Mouse (Mus musculus): Measurements from ENCODE around the gene Kcnh1. TPM values are rescaled to one million over a fixed set of nuclear protein-coding genes. Genes with fewer than 3 reads are reported as not detected.

Kcnh1 gene
- polyA plus RNA-seq, 1 experiment from 2014 or later, result 0.94 TPM

- Histone ChIP-seq H3K4me2 (replicated peaks) (no peak overlapping the region), H3K4me1 (peaks cover 5% of the 10 kb centered on the region), H3K9me3 (no peaks in the 10 kb centered on the region), H3K27ac (replicated peaks) (no peak overlapping the region), H3K36me3 (no peaks in the 10 kb centered on the region), H3K27me3 (no peaks in the 10 kb centered on the region), H3K9ac (replicated peaks) (no peak overlapping the region), H3K4me3 (no peak overlapping the region)
- no peak for ATAC-seq (ENCODE audit: low FRiP score, low read depth)
- whole genome bisulfite sequencing, result 71% methylated on average over 4 of the region's 4 CpGs
These were observed 261.1 kb downstream of the Kcnh1 start for GRCm38 (mm10) chr1:192451722-192452121.

- no peak overlapping the region for H3K9ac ChIP-seq (replicated peaks)
- no peak overlapping the region for H3K4me2 ChIP-seq (replicated peaks)
- no peaks in the 10 kb centered on the region for H3K27me3 ChIP-seq
- H3K4me3 ChIP-seq, result no peak overlapping the region
- WGBS, result 70% methylated on average over 1 of the region's 1 CpGs
- no peak overlapping the region for H3K27ac ChIP-seq (replicated peaks)
- H3K9me3 ChIP-seq, result no peaks in the 10 kb centered on the region
- no peak for ATAC-seq (ENCODE audit: low FRiP score, low read depth)
- H3K4me1 ChIP-seq, result peaks cover 5% of the 10 kb centered on the region
- H3K36me3 ChIP-seq, result no peaks in the 10 kb centered on the region
These were observed 263.9 kb downstream of the Kcnh1 start for GRCm38 (mm10) chr1:192454501-192454900.

DNA sequence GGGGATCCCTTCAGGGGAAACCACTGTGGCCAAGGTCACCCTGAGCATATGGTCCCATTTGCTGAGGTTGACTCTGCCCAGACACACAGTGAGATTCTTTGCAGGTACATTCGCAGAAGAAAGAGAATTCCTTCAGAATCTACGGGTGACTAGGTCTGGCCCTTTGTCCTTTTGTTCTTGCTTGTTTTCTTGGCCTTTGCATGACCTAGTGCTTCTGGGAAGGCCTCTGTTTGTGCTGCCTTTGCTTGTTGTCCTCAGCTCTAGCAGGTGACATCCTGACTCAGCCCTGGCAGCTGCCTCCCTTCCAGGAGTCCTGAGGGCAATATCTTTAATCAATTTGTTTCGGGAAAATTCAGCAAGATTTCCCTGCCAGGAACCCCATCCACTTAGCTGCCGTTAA is 264.4 kb downstream of the Kcnh1 start:
- H3K27me3 ChIP-seq, result no peaks in the 10 kb centered on the region
- H3K36me3 ChIP-seq, result no peaks in the 10 kb centered on the region
- no peak overlapping the region for H3K4me2 ChIP-seq (replicated peaks)
- H3K27ac ChIP-seq (replicated peaks), result no peak overlapping the region
- H3K4me3 ChIP-seq, result no peak overlapping the region
- ATAC-seq (ENCODE audit: low FRiP score, low read depth), result no peak
- H3K9me3 ChIP-seq, result no peaks in the 10 kb centered on the region
- no peak overlapping the region for H3K9ac ChIP-seq (replicated peaks)
- H3K4me1 ChIP-seq, result peaks cover under 1% of the 10 kb centered on the region
- WGBS, result 66% methylated on average over 4 of the region's 4 CpGs

- Histone ChIP-seq H3K27me3 (no peaks in the 10 kb centered on the region), H3K27ac (replicated peaks) (no peak overlapping the region), H3K4me1 (no peaks in the 10 kb centered on the region; the same call in 1 of the 2 replicates), H3K4me3 (no peak overlapping the region), H3K4me2 (replicated peaks) (no peak overlapping the region), H3K9me3 (no peaks in the 10 kb centered on the region), H3K9ac (replicated peaks) (no peak overlapping the region), H3K36me3 (no peaks in the 10 kb centered on the region)
- WGBS, result 68% methylated on average over 3 of the region's 3 CpGs
- no peak for ATAC-seq (ENCODE audit: low FRiP score, low read depth)
These were observed 266.5 kb downstream of the Kcnh1 start for GRCm38 (mm10) chr1:192457037-192457436.

GRCm38 (mm10) chr1:192457526-192458206 is 267.1 kb downstream of the Kcnh1 start:
- H3K27ac ChIP-seq (replicated peaks), result no peak overlapping the region
- WGBS, result 83% methylated on average over 6 of the region's 6 CpGs
- H3K9ac ChIP-seq (replicated peaks), result no peak overlapping the region
- no peaks in the 10 kb centered on the region for H3K9me3 ChIP-seq
- no peak overlapping the region for H3K4me2 ChIP-seq (replicated peaks)
- H3K36me3 ChIP-seq, result no peaks in the 10 kb centered on the region
- ATAC-seq (ENCODE audit: low FRiP score, low read depth), result no peak
- no peak overlapping the region for H3K4me3 ChIP-seq
- H3K27me3 ChIP-seq, result no peaks in the 10 kb centered on the region
- H3K4me1 ChIP-seq, result no peaks in the 10 kb centered on the region; the same call in 1 of the 2 replicates

GRCm38 (mm10) chr1:192463732-192464131 is 273.2 kb downstream of the Kcnh1 start:
- WGBS, result 86% methylated on average over 4 of the region's 4 CpGs

GRCm38 (mm10) chr1:192472366-192472765 is 281.8 kb downstream of the Kcnh1 start:
- no peaks in the 10 kb centered on the region for H3K27me3 ChIP-seq
- no peak overlapping the region for H3K27ac ChIP-seq (replicated peaks)
- H3K36me3 ChIP-seq, result no peaks in the 10 kb centered on the region
- no peaks in the 10 kb centered on the region for H3K4me1 ChIP-seq
- no peak overlapping the region for H3K9ac ChIP-seq (replicated peaks)
- H3K4me2 ChIP-seq (replicated peaks), result no peak overlapping the region
- WGBS, result 60% methylated on average over 4 of the region's 4 CpGs
- H3K9me3 ChIP-seq, result no peaks in the 10 kb centered on the region
- no peak for ATAC-seq (ENCODE audit: low FRiP score, low read depth)
- H3K4me3 ChIP-seq, result no peak overlapping the region

More at GRCm38 (mm10) chr1:192463732-192464131, 273.2 kb downstream of the Kcnh1 start:
- H3K4me1 ChIP-seq, result no peaks in the 10 kb centered on the region
- H3K36me3 ChIP-seq, result no peaks in the 10 kb centered on the region
- H3K4me3 ChIP-seq, result no peak overlapping the region
- H3K9ac ChIP-seq (replicated peaks), result no peak overlapping the region
- no peak overlapping the region for H3K27ac ChIP-seq (replicated peaks)
- no peak overlapping the region for H3K4me2 ChIP-seq (replicated peaks)
- H3K9me3 ChIP-seq, result no peaks in the 10 kb centered on the region
- ATAC-seq (ENCODE audit: low FRiP score, low read depth), result no peak
- H3K27me3 ChIP-seq, result no peaks in the 10 kb centered on the region

- Histone ChIP-seq H3K36me3 (no peaks in the 10 kb centered on the region), H3K4me2 (replicated peaks) (no peak overlapping the region), H3K27me3 (no peaks in the 10 kb centered on the region), H3K27ac (replicated peaks) (no peak overlapping the region), H3K4me1 (no peaks in the 10 kb centered on the region), H3K9ac (replicated peaks) (no peak overlapping the region), H3K9me3 (no peaks in the 10 kb centered on the region), H3K4me3 (no peak overlapping the region)
- ATAC-seq (ENCODE audit: low FRiP score, low read depth), result no peak
- 89% methylated on average over 6 of the region's 6 CpGs for WGBS
These were observed 282.6 kb downstream of the Kcnh1 start for GRCm38 (mm10) chr1:192473134-192473533.

GRCm38 (mm10) chr1:192476704-192477103 is 286.1 kb downstream of the Kcnh1 start:
- Histone ChIP-seq H3K4me3 (no peak overlapping the region), H3K9ac (replicated peaks) (no peak overlapping the region), H3K4me2 (replicated peaks) (no peak overlapping the region), H3K36me3 (no peaks in the 10 kb centered on the region), H3K27ac (replicated peaks) (no peak overlapping the region), H3K27me3 (no peaks in the 10 kb centered on the region), H3K4me1 (no peaks in the 10 kb centered on the region), H3K9me3 (no peaks in the 10 kb centered on the region)
- no peak for ATAC-seq (ENCODE audit: low FRiP score, low read depth)
- WGBS, result 80% methylated on average over 7 of the region's 7 CpGs

DNA sequence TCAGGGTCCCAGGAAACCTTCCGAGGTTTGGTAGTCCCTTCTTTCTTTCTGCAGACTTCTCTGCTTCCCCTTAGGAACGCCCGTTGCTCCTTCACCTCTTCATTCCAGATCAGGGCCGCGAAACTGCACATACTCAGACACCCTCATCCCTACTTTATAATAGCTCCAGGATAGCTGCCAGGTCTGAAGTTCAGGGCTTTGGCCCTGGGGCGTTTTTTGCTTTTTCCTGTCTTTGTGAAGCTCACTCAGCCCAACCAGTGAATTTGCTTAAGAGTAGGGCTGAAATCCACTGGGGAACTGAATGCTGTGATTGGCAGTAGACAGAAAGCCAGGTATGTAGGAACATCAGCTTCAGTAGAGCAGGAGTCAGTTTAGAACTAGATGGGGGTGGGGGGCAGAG is 287.0 kb downstream of the Kcnh1 start:
- no peaks in the 10 kb centered on the region for H3K4me1 ChIP-seq
- no peaks in the 10 kb centered on the region for H3K36me3 ChIP-seq
- H3K9me3 ChIP-seq, result no peaks in the 10 kb centered on the region
- no peak for ATAC-seq (ENCODE audit: low FRiP score, low read depth)
- no peak overlapping the region for H3K27ac ChIP-seq (replicated peaks)
- WGBS, result 87% methylated on average over 6 of the region's 6 CpGs
- no peaks in the 10 kb centered on the region for H3K27me3 ChIP-seq
- no peak overlapping the region for H3K4me2 ChIP-seq (replicated peaks)
- H3K4me3 ChIP-seq, result no peak overlapping the region
- H3K9ac ChIP-seq (replicated peaks), result no peak overlapping the region

- Histone ChIP-seq H3K4me2 (replicated peaks) (no peak overlapping the region), H3K27me3 (no peaks in the 10 kb centered on the region), H3K9me3 (no peaks in the 10 kb centered on the region), H3K27ac (replicated peaks) (no peak overlapping the region), H3K4me1 (no peaks in the 10 kb centered on the region), H3K4me3 (no peak overlapping the region), H3K36me3 (no peaks in the 10 kb centered on the region), H3K9ac (replicated peaks) (no peak overlapping the region)
- 83% methylated on average over 5 of the region's 5 CpGs for WGBS
- no peak for ATAC-seq (ENCODE audit: low FRiP score, low read depth)
These were observed 287.6 kb downstream of the Kcnh1 start for GRCm38 (mm10) chr1:192478176-192478575.

- 79% methylated on average over 8 of the region's 8 CpGs for WGBS
- H3K36me3 ChIP-seq, result no peaks in the 10 kb centered on the region
- no peak overlapping the region for H3K9ac ChIP-seq (replicated peaks)
- H3K9me3 ChIP-seq, result no peaks in the 10 kb centered on the region
- H3K4me3 ChIP-seq, result no peak overlapping the region
- H3K27me3 ChIP-seq, result no peaks in the 10 kb centered on the region
- ATAC-seq (ENCODE audit: low FRiP score, low read depth), result no peak
- no peak overlapping the region for H3K4me2 ChIP-seq (replicated peaks)
- H3K27ac ChIP-seq (replicated peaks), result no peak overlapping the region
- no peaks in the 10 kb centered on the region for H3K4me1 ChIP-seq
These were observed 289.7 kb downstream of the Kcnh1 start for GRCm38 (mm10) chr1:192480072-192480784.
